Mouse (Mus musculus) left cerebral cortex, postnatal 25 days (tissue): ENCODE measurements around the gene Mrln. TPM values are rescaled to one million over a fixed set of nuclear protein-coding genes. Genes with fewer than 3 reads are reported as not detected.
A peak's percentile ranks its signal among the peaks of the same experiment; 100 is the strongest.
"Not testable (repeated sequence)": the region's sequence is repeated elsewhere in the genome, so short reads cannot be mapped to it uniquely, and the experiment has no call there.

ENCODE experiments used
- DNase-seq, 2 experiments: peaks; one replicate each; pipeline ENCODE4 v3.0.0; 2022; ENCODE audit warnings: low spot score in 2 of 2, mixed read lengths in 1 of 2
- intact Hi-C: fragments of 180-260 bp; cut with DNase I; formaldehyde crosslinking; loops from one replicate; pipeline ENCODE4 v1.15.1; 2025
- total RNA-seq, 2 experiments: library from RNA; stranded (reverse); gene quantifications; 2 replicates each; pipeline ENCODE4 v1.2.3; 2021

Mrln gene
- total RNA-seq, 2 experiments from 2014 or later = not detected

DNA sequence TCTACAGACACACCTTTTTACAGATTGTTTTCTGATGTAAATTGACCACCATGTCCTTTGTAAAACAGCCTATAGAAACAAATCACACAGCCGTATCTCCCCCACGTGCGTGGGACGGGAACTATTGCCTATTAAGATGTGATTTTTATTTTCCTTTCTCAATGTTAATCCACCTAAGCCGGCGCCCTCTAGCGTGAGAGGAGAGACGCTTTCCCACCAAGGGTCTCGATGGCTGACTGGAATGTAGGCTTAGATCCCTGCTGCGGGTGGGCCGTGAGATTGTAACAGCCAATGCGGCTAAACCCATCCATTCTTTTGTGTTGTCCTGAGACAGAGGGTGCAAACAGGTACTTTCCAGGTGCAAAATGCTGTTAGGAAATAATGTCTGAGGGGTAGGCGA lies 14.6 kb upstream of the Mrln start:
- DNase-seq = no peak
- intact Hi-C loops = loop anchor here (5.0 kb wide), 1 partner anchor 93 kb away; the partner anchor contains the start of gene Ccdc6

DNA sequence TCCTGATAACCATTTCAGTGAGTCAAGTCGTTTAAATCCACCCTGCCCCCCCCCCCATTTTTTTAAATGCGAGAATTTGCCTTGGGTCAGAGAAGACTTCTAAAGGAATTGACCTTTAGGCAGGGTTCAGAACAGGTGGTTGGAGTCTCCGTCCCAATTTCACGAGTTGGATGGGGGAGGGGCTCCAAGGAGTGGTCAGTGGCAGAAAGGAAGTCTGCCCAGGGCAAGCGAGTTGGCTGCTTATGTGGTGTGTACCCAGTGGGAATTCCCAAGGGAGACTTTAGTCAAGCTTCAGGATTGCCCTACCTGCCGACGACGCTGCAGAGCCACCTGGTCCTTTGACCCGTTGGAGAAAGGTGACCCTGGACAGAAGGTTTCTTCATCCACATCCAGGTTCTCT lies 10.2 kb upstream of the Mrln start:
- no peak for DNase-seq
- intact Hi-C loops = no loop called here

DNA sequence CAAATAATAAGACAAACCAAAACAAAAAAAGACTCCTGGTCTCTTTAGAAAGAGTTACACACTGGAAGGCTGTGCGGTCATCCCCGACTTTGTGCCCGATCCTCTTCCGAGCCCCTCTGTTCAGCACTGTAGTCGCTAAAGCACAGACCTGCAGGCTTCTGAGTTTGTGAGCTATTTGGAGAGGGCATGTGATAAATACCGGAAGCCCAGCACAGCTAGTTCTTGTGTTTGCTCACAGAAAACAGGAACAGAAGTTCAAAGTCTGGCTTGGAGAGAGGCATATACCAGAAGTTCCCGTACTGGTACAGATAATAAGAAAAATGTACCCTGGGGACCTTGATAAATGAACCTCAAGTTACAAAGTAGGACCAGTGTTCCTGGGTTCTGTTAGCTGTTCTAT lies 9.2 kb upstream of the Mrln start:
- intact Hi-C loops = loop anchor here (5.0 kb wide), 1 partner anchor 102 kb away; no protein-coding TSS in a partner anchor
- no peak for DNase-seq

DNA sequence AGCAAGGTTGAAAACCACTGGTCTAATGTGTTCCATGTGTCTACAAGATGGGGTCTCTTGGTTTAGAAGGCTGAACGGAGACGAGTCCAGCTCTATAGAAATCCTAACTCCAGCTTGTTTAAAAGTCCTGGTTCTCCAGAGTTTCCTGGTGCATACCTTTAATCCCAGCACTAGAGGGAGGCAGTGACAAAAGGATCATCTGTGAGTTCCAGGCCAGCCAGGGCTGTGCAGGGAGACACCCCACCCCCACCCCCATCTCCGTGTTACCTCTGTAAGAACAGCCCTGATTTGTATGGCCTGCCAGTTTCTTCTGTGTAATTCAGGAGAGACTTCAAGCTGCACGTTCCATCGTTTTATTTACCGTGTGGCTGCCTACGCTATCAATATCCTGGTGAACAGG lies 8.7 kb upstream of the Mrln start:
- intact Hi-C loops = loop anchor here (5.0 kb wide), 1 partner anchor 102 kb away; no protein-coding TSS in a partner anchor
- DNase-seq = no peak

DNA sequence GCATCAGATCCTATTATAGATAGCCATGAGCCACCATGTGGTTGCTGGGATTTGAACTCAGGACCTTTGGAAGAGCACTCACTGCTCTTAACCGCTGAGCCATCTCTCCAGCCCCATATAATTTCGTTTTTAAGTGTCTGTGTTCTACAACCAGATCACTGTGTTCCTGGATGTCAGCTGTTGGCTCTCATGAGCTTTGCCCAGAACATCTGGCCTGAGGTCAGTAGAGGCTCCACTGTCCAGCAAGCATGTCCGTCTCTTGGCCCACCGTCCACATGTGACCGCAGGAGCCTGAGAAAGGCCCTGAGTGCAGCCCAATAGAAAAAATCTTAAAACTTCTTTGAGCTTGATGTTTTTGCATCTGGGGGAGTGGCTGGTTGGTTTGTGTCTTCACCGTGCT lies 7.8 kb upstream of the Mrln start:
- intact Hi-C loops = loop anchor here (5.0 kb wide), 1 partner anchor 101 kb away; no protein-coding TSS in a partner anchor
- no peak for DNase-seq

DNA sequence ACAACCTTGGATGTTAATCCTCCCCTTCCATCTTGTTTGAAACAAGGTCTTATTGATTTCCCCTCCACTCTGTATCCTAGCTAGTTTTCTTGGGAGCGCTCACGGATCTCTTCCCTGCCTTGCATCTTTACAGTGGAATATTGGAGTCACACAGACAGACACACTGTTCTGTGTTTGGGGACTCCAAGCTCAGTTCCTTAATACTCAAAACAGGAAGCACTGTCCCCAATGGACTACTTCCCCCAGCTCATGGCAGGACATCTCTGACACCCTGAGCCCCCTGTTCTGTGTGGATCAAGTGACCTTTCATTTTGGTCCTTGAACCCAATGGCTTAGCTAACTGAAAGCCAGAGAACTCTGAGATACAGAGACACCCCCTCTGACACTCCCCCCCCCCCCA lies 6.9 kb upstream of the Mrln start:
- DNase-seq = no peak
- intact Hi-C loops = loop anchor here (5.0 kb wide), 1 partner anchor 100 kb away; no protein-coding TSS in a partner anchor

DNA sequence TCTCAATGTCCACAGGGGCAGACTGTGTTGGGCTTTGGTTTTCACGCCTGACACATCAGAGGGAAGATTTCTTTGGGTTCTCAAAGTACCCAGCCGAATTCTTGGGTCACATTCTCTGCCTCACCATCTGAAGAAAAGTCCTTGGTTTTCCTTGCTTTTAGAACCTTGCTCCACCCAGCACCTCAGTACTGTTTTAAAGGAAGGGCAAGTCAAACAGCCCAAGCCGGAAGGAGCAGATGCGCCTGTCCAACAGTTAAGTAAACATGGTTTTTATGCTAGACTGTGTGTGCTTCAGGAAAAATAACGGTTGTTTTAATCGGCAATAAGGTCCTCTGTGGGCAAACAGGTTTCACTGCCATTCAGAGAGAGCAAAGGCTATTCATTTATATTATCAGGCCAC lies 6.5 kb upstream of the Mrln start:
- DNase-seq = no peak
- intact Hi-C loops = loop anchor here (5.0 kb wide), 1 partner anchor 99 kb away; no protein-coding TSS in a partner anchor

DNA sequence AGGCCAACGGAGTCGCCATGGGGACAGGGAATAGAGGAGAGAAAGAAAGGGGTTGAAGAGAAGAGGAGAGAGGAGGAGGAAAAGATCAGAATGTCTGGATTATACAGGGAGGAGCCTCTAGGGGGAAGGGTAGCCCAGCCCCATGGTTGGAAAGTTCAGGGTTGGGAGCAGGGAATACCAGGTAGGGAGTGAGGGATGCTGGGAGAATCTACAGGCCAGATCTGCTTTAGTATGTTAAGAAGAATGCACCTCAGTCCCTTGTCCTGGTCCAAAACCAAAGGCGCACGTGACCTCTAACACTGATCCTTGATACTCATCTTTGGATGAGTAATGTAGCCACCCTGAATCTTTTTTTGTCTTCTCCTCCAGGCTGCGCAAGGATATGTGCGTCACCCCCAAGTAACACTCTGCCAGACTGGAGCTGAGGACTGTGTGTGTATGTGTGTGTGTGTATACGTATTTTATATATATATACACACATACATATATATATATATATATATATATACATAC lies 5.5 kb upstream of the Mrln start:
- intact Hi-C loops = loop anchor here (5.0 kb wide), 1 partner anchor 98 kb away; no protein-coding TSS in a partner anchor
- DNase-seq = no peak

DNA sequence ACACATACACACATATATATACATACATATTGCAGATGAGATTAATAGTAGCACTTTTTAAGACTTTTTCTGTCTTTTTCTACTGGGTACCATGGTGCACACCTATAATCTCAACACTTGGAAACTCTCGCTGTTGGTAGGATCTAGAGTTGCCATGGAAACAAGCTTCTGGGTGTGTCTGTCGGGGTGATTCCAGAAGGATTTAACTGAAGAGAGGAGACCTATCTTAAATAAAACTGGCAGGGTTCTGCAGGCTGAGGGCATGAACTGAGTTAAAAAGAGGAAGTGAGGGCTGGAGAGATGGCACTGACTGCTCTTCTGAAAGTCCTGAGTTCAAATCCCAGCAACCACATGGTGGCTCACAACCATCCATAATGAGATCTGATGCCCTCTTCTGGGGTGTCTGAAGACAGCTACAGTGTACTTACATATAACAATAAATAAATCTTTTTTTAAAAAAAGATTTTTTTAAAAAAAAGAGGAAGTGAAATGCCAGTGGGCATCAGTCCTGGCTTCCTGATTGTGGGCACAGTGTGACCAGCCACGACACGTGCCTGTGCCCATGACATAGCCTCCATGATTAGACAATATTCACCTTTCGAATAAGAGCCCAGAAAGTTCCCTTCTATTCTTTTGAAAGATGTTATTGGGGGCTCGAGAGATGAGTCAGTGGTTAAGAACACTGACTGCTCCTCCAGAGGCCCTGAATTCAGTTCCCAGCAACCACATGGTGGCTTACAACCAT lies 4.8 kb upstream of the Mrln start:
- intact Hi-C loops = loop anchor here (5.0 kb wide), 1 partner anchor 98 kb away; no protein-coding TSS in a partner anchor

DNA sequence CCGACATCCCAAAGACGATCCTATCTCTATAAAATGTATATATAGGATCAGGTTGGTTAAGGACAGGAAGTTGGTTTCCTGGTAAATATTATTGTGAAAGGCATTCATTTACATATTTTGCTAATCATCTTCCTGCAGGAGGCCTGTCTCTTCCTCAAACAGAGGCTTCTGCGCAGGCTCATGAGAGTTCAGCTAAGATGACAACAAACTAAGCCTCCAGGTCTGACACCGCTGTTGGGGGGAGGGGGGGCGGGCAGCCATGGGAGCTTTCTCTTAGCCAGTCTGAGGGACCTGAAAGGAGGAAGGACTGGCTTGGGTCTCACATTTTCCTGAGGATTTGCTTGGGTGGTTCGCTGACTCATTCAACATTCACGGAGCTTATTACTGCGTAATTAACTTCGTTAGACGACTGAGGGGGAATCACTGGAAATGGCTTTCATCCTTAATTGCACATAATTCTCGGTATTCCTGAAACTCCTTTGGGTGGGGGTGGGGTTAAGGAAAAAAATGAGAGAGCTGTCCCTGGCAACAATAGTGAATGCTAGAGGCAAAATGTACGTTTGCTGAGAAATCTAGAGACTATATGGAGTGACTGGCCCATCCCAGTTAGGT lies 3.5 kb upstream of the Mrln start:
- intact Hi-C loops = no loop called here
- no peak for DNase-seq

More for the DNA sequence above, 4.8 kb upstream of the Mrln start:
- DNase-seq = no peak

DNA sequence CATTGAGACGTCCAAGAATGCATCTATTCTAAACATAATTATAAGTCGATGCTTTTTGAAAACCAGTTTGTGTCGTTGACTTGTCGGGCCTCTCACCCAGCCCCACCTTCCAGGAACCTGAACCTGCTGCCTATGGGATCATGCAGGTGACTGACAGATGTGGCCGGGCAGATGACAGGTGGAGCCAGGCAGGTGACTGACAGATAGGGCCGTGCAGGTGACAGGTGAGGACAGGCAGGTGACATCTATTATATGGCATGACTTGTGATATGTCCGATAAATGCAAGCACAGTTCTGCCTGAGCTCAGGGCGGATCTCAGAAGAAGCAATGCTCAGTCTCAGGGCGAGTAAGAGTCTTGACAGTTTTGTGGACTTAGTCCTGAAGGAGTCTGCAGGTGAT lies 6.8 kb downstream of the Mrln start:
- intact Hi-C loops = no loop called here
- no peak for DNase-seq

DNA sequence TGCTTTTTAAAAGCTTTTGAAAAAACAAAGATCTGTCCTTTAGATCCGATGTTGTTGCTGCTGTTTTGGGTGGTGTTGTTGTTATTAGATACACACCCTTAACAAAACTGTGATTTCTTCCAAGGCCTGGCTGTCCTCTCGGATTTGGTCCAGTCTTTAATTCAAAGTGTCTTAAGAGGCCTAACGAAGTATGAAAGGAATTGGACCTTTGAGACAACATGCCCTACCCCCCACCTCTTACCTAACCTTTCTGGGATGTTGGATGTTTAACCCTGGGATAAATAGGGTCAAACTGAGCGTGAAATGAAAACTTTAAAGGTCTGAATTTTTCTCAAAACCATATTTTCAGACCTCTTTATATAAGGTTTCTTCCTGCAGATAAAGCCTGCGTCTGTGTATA lies 16.5 kb downstream of the Mrln start:
- no peak for DNase-seq
- intact Hi-C loops = no loop called here

DNA sequence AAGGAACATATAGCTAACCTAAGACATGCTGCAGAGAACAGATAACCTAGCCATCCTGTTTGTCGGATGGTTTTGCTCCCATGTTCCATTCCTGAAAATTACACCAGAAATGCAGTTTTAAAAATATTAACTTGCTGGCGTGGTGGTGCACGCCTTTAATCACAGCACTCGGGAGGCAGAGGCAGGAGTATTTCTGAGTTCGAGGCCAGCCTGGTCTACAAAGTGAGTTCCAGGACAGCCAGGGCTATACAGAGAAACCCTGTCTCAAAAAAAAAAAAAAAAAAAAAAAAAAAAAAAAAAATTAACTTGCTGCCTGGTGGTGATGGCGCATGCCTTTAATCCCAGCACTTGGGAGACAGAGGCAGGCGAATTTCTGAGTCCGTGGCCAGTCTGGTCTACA lies 17.8 kb downstream of the Mrln start:
- DNase-seq, intact Hi-C loops: not testable (repeated sequence)

DNA sequence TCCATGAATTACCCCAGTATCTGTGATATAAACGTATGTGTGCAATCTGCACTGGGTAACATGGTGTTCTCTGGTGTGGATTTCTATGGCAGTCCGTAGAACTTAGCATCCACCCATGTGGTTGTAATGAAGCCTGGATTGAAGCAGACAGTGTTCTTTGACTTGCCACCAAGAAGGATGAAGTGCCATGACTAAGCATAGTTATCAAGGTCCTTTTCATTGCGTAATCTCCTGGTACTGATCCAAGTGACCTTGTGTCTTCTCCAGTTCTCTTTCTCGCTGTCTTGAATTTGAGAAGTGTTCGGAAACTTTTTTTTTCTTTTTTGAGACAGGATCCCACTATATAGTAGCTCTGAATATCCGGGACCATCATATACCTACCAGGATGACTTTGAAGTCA lies 20.1 kb downstream of the Mrln start:
- DNase-seq = no peak
- intact Hi-C loops = no loop called here

DNA sequence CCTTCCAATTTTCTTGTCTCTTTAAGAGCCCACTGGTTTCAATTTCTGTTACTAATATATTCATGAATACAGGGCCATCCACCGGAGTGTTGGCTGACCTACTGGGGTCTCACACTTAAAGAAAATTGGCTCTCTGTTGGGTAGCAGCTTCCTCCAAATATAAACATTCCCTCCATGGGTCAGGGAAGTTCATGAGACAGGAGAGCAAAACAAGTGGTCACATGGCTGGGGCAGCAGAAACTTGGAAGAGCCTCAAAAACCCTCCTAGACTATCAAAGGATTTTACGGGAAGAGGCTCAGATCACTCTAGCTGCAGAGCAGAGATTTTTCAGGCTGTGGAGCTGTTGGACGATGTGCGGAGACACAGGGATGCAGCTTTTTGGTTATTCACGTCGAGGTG lies 21.3 kb downstream of the Mrln start:
- intact Hi-C loops = no loop called here
- no peak for DNase-seq

DNA sequence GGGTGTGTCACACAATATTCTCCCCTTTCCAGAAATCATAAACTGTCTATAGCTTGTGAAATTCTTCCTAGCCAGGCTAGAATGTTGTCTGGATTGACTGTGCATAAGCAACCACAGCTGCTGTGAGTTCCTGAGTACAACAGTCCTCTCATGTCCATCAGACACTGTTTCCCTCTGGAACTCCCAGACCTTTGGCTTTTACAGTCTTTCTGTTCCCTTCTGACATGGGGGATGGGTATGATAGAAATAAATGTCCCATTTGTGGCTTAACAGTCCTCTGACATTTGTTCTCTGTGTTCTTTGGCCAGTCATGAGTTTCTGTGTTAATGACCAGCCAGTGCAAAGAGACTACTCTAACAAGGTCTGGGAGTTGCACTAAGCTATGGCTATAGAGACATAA lies 22.1 kb downstream of the Mrln start:
- no peak for DNase-seq
- intact Hi-C loops = no loop called here

DNA sequence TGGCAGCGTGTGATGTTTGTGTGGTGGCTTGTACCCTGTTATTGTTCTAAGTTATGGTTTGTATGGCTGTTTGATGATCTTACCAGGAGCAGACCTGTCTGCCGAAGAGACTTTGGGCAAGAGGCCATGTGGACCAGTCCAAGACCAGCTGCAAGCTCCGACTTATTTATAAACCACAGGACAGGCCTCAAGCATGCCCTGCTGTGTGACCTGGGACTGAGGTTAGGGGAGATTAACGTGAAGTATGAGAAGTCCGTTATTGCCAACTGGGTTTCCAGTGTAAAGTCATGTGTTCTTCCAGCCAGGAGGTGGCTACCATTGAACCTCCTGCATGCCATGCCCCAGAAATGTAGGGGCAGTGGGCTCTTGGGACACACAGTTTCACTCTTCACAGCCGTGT lies 25.9 kb downstream of the Mrln start:
- DNase-seq = no peak
- intact Hi-C loops = no loop called here

DNA sequence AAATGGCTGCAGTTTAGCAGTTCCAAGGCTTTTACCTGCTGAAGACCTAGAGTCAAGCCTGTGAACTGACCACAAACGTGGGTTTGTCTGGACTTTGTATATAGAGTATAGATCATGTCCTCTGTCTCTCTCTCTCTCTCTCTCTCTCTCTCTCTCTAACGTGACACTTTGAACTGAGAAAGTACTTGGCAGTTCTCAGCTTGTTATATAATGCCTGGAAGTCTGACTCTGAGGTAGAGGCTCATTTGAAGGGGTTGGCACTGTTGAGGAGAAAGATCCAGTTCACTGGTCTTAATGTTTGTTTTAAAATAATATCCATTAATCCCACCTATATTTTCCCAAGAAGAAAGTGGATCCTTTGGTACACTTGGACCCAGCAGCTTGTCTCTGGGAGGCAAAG lies 33.5 kb downstream of the Mrln start:
- intact Hi-C loops = no loop called here
- DNase-seq = no peak

DNA sequence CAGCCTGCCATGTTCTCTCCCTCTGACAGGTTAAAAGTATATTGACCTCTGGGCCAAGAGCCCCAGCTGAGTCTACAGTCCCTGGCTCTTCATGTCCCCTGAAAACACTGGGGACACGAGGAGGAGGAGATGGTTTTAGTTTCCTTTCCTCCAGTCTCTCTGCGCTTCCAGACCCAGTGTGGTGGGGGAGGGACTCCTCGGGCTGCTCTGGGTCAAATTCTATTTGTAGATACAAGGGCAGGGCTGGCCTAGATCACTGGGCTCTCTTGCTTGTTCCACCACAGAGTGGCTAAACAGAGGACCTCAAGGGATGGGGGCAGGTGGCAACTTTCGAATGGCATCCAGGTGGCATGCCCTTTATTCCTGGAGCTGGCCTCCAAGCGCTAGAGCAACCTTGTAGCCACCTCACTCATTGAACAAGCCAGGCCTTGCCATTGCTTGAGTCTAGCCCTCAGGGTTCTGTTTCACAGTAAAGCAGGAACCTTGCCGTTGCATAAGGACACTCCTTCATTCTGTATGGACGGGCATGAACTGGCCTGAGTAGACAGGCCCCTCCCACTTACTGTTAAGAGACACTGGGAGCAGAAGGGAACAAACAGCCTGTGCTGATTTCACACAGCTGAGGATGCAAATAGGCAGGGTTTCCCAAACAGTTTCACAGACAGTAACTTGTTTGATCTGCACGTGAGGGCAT lies 38.4 kb downstream of the Mrln start:
- intact Hi-C loops = no loop called here
- DNase-seq = no peak

DNA sequence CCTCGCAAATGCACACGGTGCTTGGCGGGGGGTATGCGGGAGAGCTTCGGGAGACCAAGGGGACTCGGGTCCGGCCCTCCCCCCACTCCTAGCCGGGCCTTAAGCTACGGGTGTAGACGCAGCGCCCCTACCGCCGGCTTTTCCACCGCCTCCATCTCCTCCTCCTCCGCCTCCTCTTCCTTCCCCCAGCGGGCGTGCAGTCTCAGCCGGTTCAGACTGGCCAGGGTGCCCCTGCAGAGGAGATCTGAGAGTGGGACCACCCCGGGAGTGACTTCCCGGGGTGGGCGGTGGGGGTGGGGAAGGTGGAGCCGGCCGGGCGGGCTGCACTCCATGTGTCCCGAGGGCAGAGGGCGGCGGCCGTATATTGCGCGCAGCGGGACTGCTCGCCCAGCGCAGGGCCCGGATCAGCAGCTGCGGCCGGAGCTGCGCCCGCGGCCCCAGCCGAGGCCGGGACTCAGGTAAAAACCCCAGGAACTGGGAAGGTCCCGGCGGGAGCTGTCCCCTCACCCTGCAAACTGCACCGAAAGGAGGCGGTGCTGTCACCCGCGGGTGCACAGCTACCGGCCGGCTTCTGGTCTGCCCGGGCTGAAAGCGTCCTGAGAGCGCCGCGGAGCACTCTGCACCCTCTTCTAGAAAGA lies 40.6 kb downstream of the Mrln start, which contains the start of gene Slc16a9:
Gene Slc16a9 (plus strand): TSS at position 180 of the 638 bp plus-strand sequence.
- intact Hi-C loops = no loop called here

More for the DNA sequence above, 40.6 kb downstream of the Mrln start, which contains the start of gene Slc16a9:
- DNase-seq = peak; percentile 15 to 30
